Mouse (Mus musculus): ENCODE results near the gene Kctd6. TPM values are rescaled to one million over a fixed set of nuclear protein-coding genes. Genes with fewer than 3 reads are reported as not detected.

The Kctd6 gene
- polyA plus RNA-seq, 1 experiment: 16.9 TPM

- DNase-seq (ENCODE audit: low read depth): peak; percentile 51
Measured at GRCm38 (mm10) chr14:8215208-8215778, 1.4 kb downstream of the Kctd6 start.

GRCm38 (mm10) chr14:8216100-8216499 lies 2.2 kb downstream of the Kctd6 start:
- no peak for DNase-seq (ENCODE audit: low read depth)
- no peak for TF ChIP-seq POLR2A (IDR thresholded peaks at IDR 0.05; ENCODE audit: borderline replicate concordance, extremely low read depth, insufficient read depth, insufficient read length, poor library complexity, severe bottlenecking)

More at GRCm38 (mm10) chr14:8215208-8215778, 1.4 kb downstream of the Kctd6 start:
- TF ChIP-seq CTCF (IDR thresholded peaks at IDR 0.05; ENCODE audit: borderline replicate concordance, extremely low read depth, insufficient read depth, insufficient read length): no peak
- no peak for TF ChIP-seq POLR2A (IDR thresholded peaks at IDR 0.05; ENCODE audit: borderline replicate concordance, extremely low read depth, insufficient read depth, insufficient read length, poor library complexity, severe bottlenecking)

- TF ChIP-seq CTCF (IDR thresholded peaks at IDR 0.05; ENCODE audit: borderline replicate concordance, extremely low read depth, insufficient read depth, insufficient read length): no peak
- no peak for TF ChIP-seq POLR2A (IDR thresholded peaks at IDR 0.05; ENCODE audit: borderline replicate concordance, extremely low read depth, insufficient read depth, insufficient read length, poor library complexity, severe bottlenecking)
- DNase-seq (ENCODE audit: low read depth): peak; percentile 49
Measured at GRCm38 (mm10) chr14:8218238-8218637, 4.3 kb downstream of the Kctd6 start.

GRCm38 (mm10) chr14:8218730-8219380 lies 4.9 kb downstream of the Kctd6 start:
- peak; percentile 88 for DNase-seq (ENCODE audit: low read depth)
- no peak for TF ChIP-seq CTCF (IDR thresholded peaks at IDR 0.05; ENCODE audit: borderline replicate concordance, extremely low read depth, insufficient read depth, insufficient read length)
- no peak for TF ChIP-seq POLR2A (IDR thresholded peaks at IDR 0.05; ENCODE audit: borderline replicate concordance, extremely low read depth, insufficient read depth, insufficient read length, poor library complexity, severe bottlenecking)

- DNase-seq (ENCODE audit: low read depth): no peak
- TF ChIP-seq POLR2A (IDR thresholded peaks at IDR 0.05; ENCODE audit: borderline replicate concordance, extremely low read depth, insufficient read depth, insufficient read length, poor library complexity, severe bottlenecking) (no peak), CTCF (IDR thresholded peaks at IDR 0.05; ENCODE audit: borderline replicate concordance, extremely low read depth, insufficient read depth, insufficient read length) (no peak)
Measured at GRCm38 (mm10) chr14:8219876-8220275, 5.9 kb downstream of the Kctd6 start.

DNA sequence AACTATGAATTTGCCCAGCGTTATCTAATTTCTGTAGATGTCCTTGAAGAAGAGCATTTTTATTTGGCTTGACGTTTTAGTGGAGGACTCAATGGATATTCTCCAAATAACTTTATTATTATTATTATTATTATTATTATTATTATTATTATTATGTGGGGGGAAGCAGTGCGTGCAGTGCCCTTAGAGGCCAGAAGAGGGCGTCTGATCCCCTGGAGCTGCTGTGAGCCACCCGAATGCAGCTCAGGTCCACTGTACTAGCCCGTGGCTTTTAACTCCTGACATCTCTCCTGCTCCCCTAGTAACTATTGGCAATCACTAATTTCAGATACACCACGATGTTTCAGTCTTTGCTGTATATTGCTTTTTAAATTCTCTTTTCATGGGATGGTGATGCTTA lies 6.4 kb downstream of the Kctd6 start:
- peak; percentile 62 for TF ChIP-seq CTCF (IDR thresholded peaks at IDR 0.05; ENCODE audit: borderline replicate concordance, extremely low read depth, insufficient read depth, insufficient read length)
- TF ChIP-seq POLR2A (IDR thresholded peaks at IDR 0.05; ENCODE audit: borderline replicate concordance, extremely low read depth, insufficient read depth, insufficient read length, poor library complexity, severe bottlenecking): no peak
- DNase-seq (ENCODE audit: low read depth): no peak

DNA sequence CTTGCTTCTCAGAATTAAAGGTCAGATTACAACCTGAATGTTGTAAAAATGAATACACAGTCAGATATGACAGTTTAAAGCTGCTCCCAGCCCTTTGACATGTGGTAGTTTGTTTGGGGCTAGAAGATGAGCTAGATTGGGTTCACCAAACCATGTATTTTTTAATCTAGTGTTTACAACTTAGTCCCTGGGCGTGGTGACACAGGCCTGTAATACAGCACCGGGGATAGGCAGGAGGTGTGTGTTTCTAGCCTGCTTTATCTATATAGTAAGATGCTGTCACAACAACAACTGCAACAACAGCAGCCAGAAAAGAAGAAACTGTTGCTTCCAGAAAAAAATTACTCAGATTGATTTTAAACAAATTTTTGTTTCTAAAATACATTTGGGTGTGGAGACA lies 7.0 kb downstream of the Kctd6 start:
- TF ChIP-seq CTCF (IDR thresholded peaks at IDR 0.05; ENCODE audit: borderline replicate concordance, extremely low read depth, insufficient read depth, insufficient read length): no peak
- TF ChIP-seq POLR2A (IDR thresholded peaks at IDR 0.05; ENCODE audit: borderline replicate concordance, extremely low read depth, insufficient read depth, insufficient read length, poor library complexity, severe bottlenecking): no peak
- no peak for DNase-seq (ENCODE audit: low read depth)

- no peak for TF ChIP-seq POLR2A (IDR thresholded peaks at IDR 0.05; ENCODE audit: borderline replicate concordance, extremely low read depth, insufficient read depth, insufficient read length, poor library complexity, severe bottlenecking)
- TF ChIP-seq CTCF (IDR thresholded peaks at IDR 0.05; ENCODE audit: borderline replicate concordance, extremely low read depth, insufficient read depth, insufficient read length): no peak
- no peak for DNase-seq (ENCODE audit: low read depth)
Measured at GRCm38 (mm10) chr14:8222561-8222960, 8.6 kb downstream of the Kctd6 start.

DNA sequence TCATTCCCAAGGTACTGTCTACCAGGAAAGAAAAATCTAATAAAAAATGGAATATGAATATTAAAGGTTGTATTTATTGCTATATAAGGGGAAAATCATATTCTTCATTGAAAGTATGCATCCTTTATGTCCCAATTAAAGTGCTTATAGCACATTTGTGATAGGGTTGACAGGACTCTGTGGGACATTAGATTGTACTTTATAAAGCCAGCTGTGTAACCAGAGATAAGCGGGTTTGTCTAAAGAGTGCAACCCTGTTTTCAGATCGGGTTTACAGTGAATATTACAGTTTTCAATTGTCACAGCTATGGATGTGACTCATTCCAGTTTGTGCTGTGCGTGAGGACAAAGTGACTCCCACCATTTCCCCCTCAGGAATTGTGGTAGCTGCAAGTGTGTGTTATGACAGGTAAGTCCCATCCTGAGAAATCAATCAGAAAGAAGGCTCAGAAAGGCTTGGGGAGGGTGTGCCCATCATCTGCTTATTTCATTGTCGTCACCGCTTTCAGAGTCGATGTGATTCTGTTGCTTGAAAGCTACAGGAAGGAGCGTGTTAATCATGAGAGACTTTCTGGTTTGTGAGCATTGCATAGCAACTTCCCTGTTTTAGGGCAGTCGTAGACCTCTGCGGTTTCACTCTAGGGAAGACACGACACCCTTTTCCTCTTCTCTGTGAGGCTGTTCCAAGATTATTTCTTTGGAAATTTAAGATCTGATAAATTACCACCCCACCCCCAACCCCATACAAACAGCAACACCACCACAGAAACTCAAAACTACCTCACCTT lies 9.8 kb downstream of the Kctd6 start:
- DNase-seq (ENCODE audit: low read depth): no peak
- TF ChIP-seq CTCF (IDR thresholded peaks at IDR 0.05; ENCODE audit: borderline replicate concordance, extremely low read depth, insufficient read depth, insufficient read length): no peak

DNA sequence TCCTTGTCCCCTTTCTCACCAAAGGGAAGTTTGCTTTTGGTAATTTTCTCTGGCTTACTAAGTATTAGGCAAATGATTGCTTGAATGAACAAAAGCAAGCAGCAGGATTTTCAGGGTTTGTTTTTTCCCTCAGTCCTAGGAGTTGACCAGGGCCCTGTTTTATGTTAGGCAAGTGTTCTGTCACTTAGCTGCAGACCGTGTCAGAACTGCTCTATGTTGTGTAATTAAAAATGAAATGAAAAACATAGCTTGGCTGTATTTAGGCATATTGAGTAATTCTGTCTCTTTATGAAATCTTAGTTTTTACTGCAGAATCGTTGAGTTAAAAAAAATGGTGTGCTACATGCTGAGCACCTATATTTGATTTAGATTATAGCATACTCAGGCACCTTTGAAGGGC lies 10.9 kb downstream of the Kctd6 start:
- no peak for TF ChIP-seq CTCF (IDR thresholded peaks at IDR 0.05; ENCODE audit: borderline replicate concordance, extremely low read depth, insufficient read depth, insufficient read length)
- no peak for DNase-seq (ENCODE audit: low read depth)

DNA sequence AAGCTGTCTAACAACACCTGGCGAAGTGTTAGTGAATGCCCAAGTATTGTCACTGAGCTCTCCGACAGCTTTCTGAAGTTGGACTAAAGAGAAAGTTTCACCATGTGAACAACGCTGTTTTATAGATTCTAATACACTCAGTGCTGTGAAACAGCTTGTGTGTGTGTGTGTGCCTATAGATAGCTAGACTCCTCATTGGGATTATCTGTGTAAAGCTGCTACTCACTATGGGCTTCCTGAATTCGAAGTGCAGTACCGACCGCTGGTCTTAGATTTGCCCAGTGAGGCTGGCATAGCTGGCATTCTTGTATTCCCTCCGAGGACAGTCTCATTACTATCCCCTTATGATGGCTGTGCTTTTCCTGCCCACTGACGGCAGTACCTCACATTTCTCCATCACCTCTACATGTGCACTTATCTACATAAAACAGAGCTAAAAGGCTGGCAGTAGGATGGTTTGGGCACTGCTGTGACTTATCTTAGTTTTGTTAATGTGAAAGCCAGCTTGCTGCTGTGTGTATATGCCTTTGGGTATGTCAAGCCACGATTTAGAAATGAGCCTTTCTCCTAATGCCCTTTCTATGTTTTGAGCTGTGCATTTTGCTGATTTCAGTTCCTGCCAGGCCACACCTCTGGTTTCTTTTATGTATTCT lies 15.6 kb downstream of the Kctd6 start:
- no peak for DNase-seq (ENCODE audit: low read depth)

More for the DNA sequence above, 15.6 kb downstream of the Kctd6 start:
- TF ChIP-seq POLR2A (IDR thresholded peaks at IDR 0.05; ENCODE audit: borderline replicate concordance, extremely low read depth, insufficient read depth, insufficient read length, poor library complexity, severe bottlenecking) (no peak), CTCF (IDR thresholded peaks at IDR 0.05; ENCODE audit: borderline replicate concordance, extremely low read depth, insufficient read depth, insufficient read length) (no peak)

Measured in brain, embryonic 14.5 days (tissue).